Mouse (Mus musculus): ENCODE measurements around the gene Supv3l1. TPM values are rescaled to one million over a fixed set of nuclear protein-coding genes. Genes with fewer than 3 reads are reported as not detected.
"Not testable (repeated sequence)": the region's sequence is repeated elsewhere in the genome, so short reads cannot be mapped to it uniquely, and the experiment has no call there.

Gene Supv3l1
- polyA plus RNA-seq, 1 experiment from 2014 or later: 12.6 TPM

GRCm38 (mm10) chr10:62461321-62461720, 11.8 kb upstream of the Supv3l1 start:
- Histone ChIP-seq H3K36me3 (replicated peaks) (peaks cover 81% of the 10 kb centered on the region), H3K27me3 (no peaks in the 10 kb centered on the region), H3K9ac (no peak overlapping the region), H3K9me3 (replicated peaks) (no peaks in the 10 kb centered on the region), H3K4me1 (replicated peaks) (no peaks in the 10 kb centered on the region), H3K4me3 (replicated peaks) (no peak overlapping the region), H3K27ac (replicated peaks) (no peak overlapping the region), H3K4me2 (no peak overlapping the region)
- ATAC-seq (ENCODE audit: insufficient read depth): no peak

- peaks cover 23% of the 10 kb centered on the region for H3K4me1 ChIP-seq (replicated peaks)
- H3K9me3 ChIP-seq (replicated peaks); H3K4me3 ChIP-seq (replicated peaks); ATAC-seq (ENCODE audit: insufficient read depth); H3K27ac ChIP-seq (replicated peaks); H3K27me3 ChIP-seq; H3K9ac ChIP-seq; H3K4me2 ChIP-seq: not testable (repeated sequence)
- peaks cover 29% of the 10 kb centered on the region for H3K36me3 ChIP-seq (replicated peaks)
- 64% methylated on average over 11 of the region's 11 CpGs for WGBS (ENCODE audit: insufficient replicate concordance)
Measured at GRCm38 (mm10) chr10:62452001-62452400, 2.5 kb upstream of the Supv3l1 start.

GRCm38 (mm10) chr10:62450280-62450640, 722 bp upstream of the Supv3l1 start:
- Histone ChIP-seq H3K9ac (peak overlapping the region; percentile 85), H3K9me3 (replicated peaks) (no peaks in the 10 kb centered on the region), H3K4me2 (peak overlapping the region; percentile 87), H3K36me3 (replicated peaks) (peaks cover 31% of the 10 kb centered on the region), H3K27me3 (no peaks in the 10 kb centered on the region), H3K4me1 (replicated peaks) (peaks cover 23% of the 10 kb centered on the region), H3K4me3 (replicated peaks) (peak overlapping the region; percentile 84), H3K27ac (replicated peaks) (peak overlapping the region; percentile 80)
- peak; percentile 29; the same call in 1 of the 2 replicates for ATAC-seq (ENCODE audit: insufficient read depth)
- 30% methylated on average over 18 of the region's 18 CpGs for WGBS (ENCODE audit: insufficient replicate concordance)

- no peak overlapping the region for H3K4me3 ChIP-seq (replicated peaks)
- H3K4me1 ChIP-seq (replicated peaks): no peaks in the 10 kb centered on the region
- H3K4me2 ChIP-seq: no peak overlapping the region
- H3K27me3 ChIP-seq: no peaks in the 10 kb centered on the region
- no peaks in the 10 kb centered on the region for H3K9me3 ChIP-seq (replicated peaks)
- no peak overlapping the region for H3K27ac ChIP-seq (replicated peaks)
- 81% methylated on average over 5 of the region's 5 CpGs for WGBS (ENCODE audit: insufficient replicate concordance)
- H3K9ac ChIP-seq: no peak overlapping the region
- no peak for ATAC-seq (ENCODE audit: insufficient read depth)
- peaks cover 76% of the 10 kb centered on the region for H3K36me3 ChIP-seq (replicated peaks)
Measured at GRCm38 (mm10) chr10:62430427-62430826, 19.1 kb downstream of the Supv3l1 start.

GRCm38 (mm10) chr10:62425081-62425871, 24.3 kb downstream of the Supv3l1 start:
- no peak overlapping the region for H3K4me3 ChIP-seq (replicated peaks)
- peaks cover 26% of the 10 kb centered on the region for H3K36me3 ChIP-seq (replicated peaks)
- no peak overlapping the region for H3K9ac ChIP-seq
- peak overlapping the region; percentile 11 for H3K27ac ChIP-seq (replicated peaks)
- WGBS (ENCODE audit: insufficient replicate concordance): 56% methylated on average over 9 of the region's 9 CpGs
- H3K4me1 ChIP-seq (replicated peaks): 0 out of 2 replicates have a peak, but pooled peaks cover 6% of the 10 kb centered on the region
- no peaks in the 10 kb centered on the region for H3K9me3 ChIP-seq (replicated peaks)
- no peak overlapping the region for H3K4me2 ChIP-seq
- H3K27me3 ChIP-seq: no peaks in the 10 kb centered on the region
- peak; percentile 52 for ATAC-seq (ENCODE audit: insufficient read depth)

- Histone ChIP-seq H3K9ac (no peak within 1 kb of the TSS), H3K9me3 (replicated peaks) (no peaks in the 10 kb centered on the region), H3K36me3 (replicated peaks) (no peaks in the 10 kb centered on the region), H3K27ac (replicated peaks) (peak within 1 kb of the TSS; percentile 33; the same call in 1 of the 2 replicates), H3K4me3 (replicated peaks) (peak within 1 kb of the TSS; percentile 22), H3K4me2 (peak within 1 kb of the TSS; percentile 38), H3K4me1 (replicated peaks) (0 out of 2 replicates have a peak, but pooled peaks cover 6% of the 10 kb centered on the region), H3K27me3 (no peaks in the 10 kb centered on the region)
- 56% methylated on average over 15 of the region's 15 CpGs for WGBS (ENCODE audit: insufficient replicate concordance)
- ATAC-seq (ENCODE audit: insufficient read depth): no peak
Measured at GRCm38 (mm10) chr10:62422255-62422654, 27.3 kb downstream of the Supv3l1 start, which contains the start of gene Hkdc1. Hkdc1 (minus strand) TSS chr10:62422491.

- H3K27me3 ChIP-seq: no peaks in the 10 kb centered on the region
- H3K9ac ChIP-seq: no peak overlapping the region
- peak overlapping the region; percentile 22; the same call in 1 of the 2 replicates for H3K4me3 ChIP-seq (replicated peaks)
- H3K36me3 ChIP-seq (replicated peaks): no peaks in the 10 kb centered on the region
- no peak overlapping the region; the same call in 1 of the 2 replicates for H3K27ac ChIP-seq (replicated peaks)
- peak overlapping the region; percentile 38 for H3K4me2 ChIP-seq
- H3K4me1 ChIP-seq (replicated peaks): 0 out of 2 replicates have a peak, but pooled peaks cover 6% of the 10 kb centered on the region
- WGBS (ENCODE audit: insufficient replicate concordance): 67% methylated on average over 3 of the region's 3 CpGs
- ATAC-seq (ENCODE audit: insufficient read depth): no peak
- no peaks in the 10 kb centered on the region for H3K9me3 ChIP-seq (replicated peaks)
Measured at GRCm38 (mm10) chr10:62421127-62421526, 28.4 kb downstream of the Supv3l1 start.

GRCm38 (mm10) chr10:62420399-62420798, 29.1 kb downstream of the Supv3l1 start:
- H3K9me3 ChIP-seq (replicated peaks): no peaks in the 10 kb centered on the region
- peak overlapping the region; percentile 38 for H3K4me2 ChIP-seq
- H3K4me3 ChIP-seq (replicated peaks): no peak overlapping the region
- ATAC-seq (ENCODE audit: insufficient read depth): no peak
- no peak overlapping the region for H3K9ac ChIP-seq
- 0 out of 2 replicates have a peak, but pooled peaks cover 6% of the 10 kb centered on the region for H3K4me1 ChIP-seq (replicated peaks)
- H3K27ac ChIP-seq (replicated peaks): no peak overlapping the region
- no peaks in the 10 kb centered on the region for H3K36me3 ChIP-seq (replicated peaks)
- WGBS (ENCODE audit: insufficient replicate concordance): 39% methylated on average over 6 of the region's 6 CpGs
- no peaks in the 10 kb centered on the region for H3K27me3 ChIP-seq

- Histone ChIP-seq H3K36me3 (replicated peaks) (no peaks in the 10 kb centered on the region), H3K9ac (no peak overlapping the region), H3K4me1 (replicated peaks) (peaks cover 9% of the 10 kb centered on the region; the same call in 1 of the 2 replicates), H3K4me3 (replicated peaks) (no peak overlapping the region), H3K9me3 (replicated peaks) (no peaks in the 10 kb centered on the region), H3K27ac (replicated peaks) (no peak overlapping the region), H3K27me3 (no peaks in the 10 kb centered on the region), H3K4me2 (no peak overlapping the region)
- WGBS (ENCODE audit: insufficient replicate concordance): 70% methylated on average over 5 of the region's 5 CpGs
- no peak for ATAC-seq (ENCODE audit: insufficient read depth)
Measured at GRCm38 (mm10) chr10:62419422-62419821, 30.1 kb downstream of the Supv3l1 start.

GRCm38 (mm10) chr10:62418831-62419356, 30.6 kb downstream of the Supv3l1 start:
- ATAC-seq (ENCODE audit: insufficient read depth): no peak
- no peaks in the 10 kb centered on the region for H3K36me3 ChIP-seq (replicated peaks)
- no peak overlapping the region for H3K4me2 ChIP-seq
- no peak overlapping the region for H3K9ac ChIP-seq
- H3K27me3 ChIP-seq: no peaks in the 10 kb centered on the region
- H3K9me3 ChIP-seq (replicated peaks): no peaks in the 10 kb centered on the region
- whole genome bisulfite sequencing (ENCODE audit: insufficient replicate concordance): 71% methylated on average over 7 of the region's 7 CpGs
- no peak overlapping the region for H3K27ac ChIP-seq (replicated peaks)
- H3K4me1 ChIP-seq (replicated peaks): peaks cover 11% of the 10 kb centered on the region; the same call in 1 of the 2 replicates
- H3K4me3 ChIP-seq (replicated peaks): no peak overlapping the region

- WGBS (ENCODE audit: insufficient replicate concordance): 5% methylated on average over 4 of the region's 4 CpGs
- H3K4me3 ChIP-seq (replicated peaks): no peak overlapping the region
- peaks cover 14% of the 10 kb centered on the region for H3K4me1 ChIP-seq (replicated peaks)
- H3K9me3 ChIP-seq (replicated peaks): no peaks in the 10 kb centered on the region
- H3K27ac ChIP-seq (replicated peaks): no peak overlapping the region
- H3K27me3 ChIP-seq: peaks cover under 1% of the 10 kb centered on the region; the same call in 1 of the 2 replicates
- H3K9ac ChIP-seq: no peak overlapping the region
- H3K36me3 ChIP-seq (replicated peaks): no peaks in the 10 kb centered on the region
- ATAC-seq (ENCODE audit: insufficient read depth): no peak
- H3K4me2 ChIP-seq: no peak overlapping the region
Measured at GRCm38 (mm10) chr10:62413606-62413982, 35.9 kb downstream of the Supv3l1 start.
